ENCODE assay signal across 11 mouse cellular contexts in the genomic region with DNA sequence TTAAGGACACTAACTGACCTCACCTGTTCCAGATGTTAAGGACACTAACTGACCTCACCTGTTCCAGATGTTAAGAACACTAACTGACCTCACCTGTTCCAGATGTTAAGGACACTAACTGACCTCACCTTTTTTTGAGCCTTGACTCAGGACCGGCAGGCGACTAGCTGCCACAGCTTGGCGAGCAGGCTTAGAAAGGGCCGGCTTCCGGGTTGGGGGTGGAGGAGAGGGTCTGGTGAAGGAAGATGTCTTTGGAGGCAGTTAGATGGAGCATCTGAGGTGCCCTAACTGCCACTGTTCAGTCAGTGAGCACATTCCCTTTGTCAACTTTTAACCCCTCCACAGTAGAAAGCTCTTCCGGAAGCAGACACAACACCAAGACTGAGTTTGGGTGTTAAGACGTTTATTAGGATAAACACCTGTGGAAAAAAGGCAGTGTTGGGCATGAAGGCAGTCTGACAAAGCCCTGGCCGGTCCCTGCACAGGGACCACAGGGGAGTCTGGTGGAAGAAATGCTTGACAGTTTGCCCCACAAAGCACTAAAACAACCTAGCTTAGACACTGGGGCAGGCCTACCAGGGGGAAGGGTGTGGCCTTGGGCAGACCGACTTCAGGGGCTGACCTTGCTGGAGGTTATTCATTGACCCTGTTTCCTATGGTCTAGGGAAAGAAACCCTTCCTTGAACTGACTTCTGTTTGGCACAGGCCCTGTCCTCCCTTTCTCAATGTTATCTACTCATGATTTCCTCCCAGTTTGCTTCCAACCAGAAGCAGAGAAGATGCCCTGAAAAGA. TPM values are rescaled to one million over a fixed set of nuclear protein-coding genes. Genes with fewer than 3 reads are reported as not detected.
A peak's percentile ranks its signal among the peaks of the same experiment; 100 is the strongest.
DNase-seq lines count a peak whose midpoint lies in the region; ATAC-seq lines count a peak whose summit lies in the region.
"Had no signal": no experiment of that assay in that cellular context is flagged by ENCODE, and none has a peak within 500 bp of the region (broad histone marks: within the 10 kb centered on the region; RNA-seq: fewer than 3 reads in every experiment).

No protein-coding gene starts in this region.

- H3K27me3 ChIP-seq in liver, embryonic 13.5 days = no peaks in the 10 kb centered on the region
- no peaks in the 10 kb centered on the region for H3K27me3 ChIP-seq in liver, embryonic 12.5 days (replicated peaks)
- no peaks in the 10 kb centered on the region for H3K27me3 ChIP-seq in limb, embryonic 10.5 days (ENCODE audit: low read depth, poor library complexity, severe bottlenecking)
- no peaks in the 10 kb centered on the region for H3K27me3 ChIP-seq in stomach, embryonic 16.5 days (ENCODE audit: control insufficient read depth, insufficient read depth, low read length)

- no peak overlapping the region for H3K4me2 ChIP-seq in liver, embryonic 13.5 days
- no peak overlapping the region for H3K4me2 ChIP-seq in liver, embryonic 12.5 days
- H3K4me2 ChIP-seq in stomach, embryonic 16.5 days (ENCODE audit: low read depth, low read length) = no peak overlapping the region; the same call in 1 of the 2 replicates

- no peak overlapping the region for H3K4me3 ChIP-seq in liver, embryonic 13.5 days (replicated peaks)
- H3K4me3 ChIP-seq in liver, embryonic 12.5 days = no peak overlapping the region
- H3K4me3 ChIP-seq in limb, embryonic 10.5 days = peak overlapping the region; percentile 97
- no peak overlapping the region for H3K4me3 ChIP-seq in stomach, embryonic 16.5 days (replicated peaks; ENCODE audit: low read length)

- H3K36me3 ChIP-seq in liver, embryonic 13.5 days = no peaks in the 10 kb centered on the region
- H3K36me3 ChIP-seq in liver, embryonic 12.5 days = no peaks in the 10 kb centered on the region
- H3K36me3 ChIP-seq in limb, embryonic 10.5 days = peaks cover 20% of the 10 kb centered on the region
- no peaks in the 10 kb centered on the region for H3K36me3 ChIP-seq in stomach, embryonic 16.5 days (ENCODE audit: control insufficient read depth, insufficient read depth, low read length)

- intact Hi-C loops in heart, postnatal 36 days (cut with DNase I) = loop anchor here (1.0 to 10.0 kb wide), 3 partner anchors 44 to 191 kb away; partner anchors contain the start of genes Defb19 and Defb29

- peak overlapping the region; percentile 39; the same call in 1 of the 2 replicates for H3K27ac ChIP-seq in liver, embryonic 13.5 days
- H3K27ac ChIP-seq in liver, embryonic 12.5 days = no peak overlapping the region
- H3K27ac ChIP-seq in limb, embryonic 10.5 days = no peak overlapping the region
- peak overlapping the region; percentile 14; the same call in 1 of the 2 replicates for H3K27ac ChIP-seq in stomach, embryonic 16.5 days (ENCODE audit: low read length)
- H3K27ac ChIP-seq: liver, embryonic 14.5 days had no signal

- 62% methylated on average over 9 of the region's 9 CpGs for WGBS in liver, embryonic 13.5 days (ENCODE audit: insufficient replicate concordance)
- 59% methylated on average over 9 of the region's 9 CpGs for WGBS in liver, embryonic 12.5 days (ENCODE audit: insufficient replicate concordance)
- 54% methylated on average over 9 of the region's 9 CpGs for WGBS in limb, embryonic 10.5 days
- 46% methylated on average over 9 of the region's 9 CpGs for WGBS in stomach, embryonic 16.5 days

- 0 out of 2 replicates have a peak overlapping the region, but pooled peaks have one; percentile 9 for H3K9ac ChIP-seq in liver, embryonic 13.5 days
- H3K9ac ChIP-seq in liver, embryonic 12.5 days = no peak overlapping the region
- no peak overlapping the region for H3K9ac ChIP-seq in stomach, embryonic 16.5 days (ENCODE audit: low read length)
- H3K9ac ChIP-seq: liver, embryonic 14.5 days had no signal

- peak; percentile 91 for DNase-seq in heart, adult 11 months
- no peak for DNase-seq in heart, postnatal 36 days
- DNase-seq in liver, embryonic 13.5 days = no peak
- DNase-seq in limb, embryonic 10.5 days (ENCODE audit: low spot score) = peak; percentile 43
- no peak for DNase-seq in layer of hippocampus, adult 11-12 months (ENCODE audit: low spot score)

- no peak for ATAC-seq in liver, embryonic 13.5 days (ENCODE audit: low read depth)
- no peak for ATAC-seq in liver, embryonic 12.5 days
- ATAC-seq in stomach, embryonic 16.5 days (ENCODE audit: insufficient read depth, low FRiP score) = no peak
- no peak for ATAC-seq in monocyte, adult 5-6 weeks (replicated peaks; ENCODE audit: insufficient number of reproducible peaks, low FRiP score, low TSS enrichment, poor library complexity, severe bottlenecking)

- no peaks in the 10 kb centered on the region for H3K9me3 ChIP-seq in liver, embryonic 13.5 days (replicated peaks)
- H3K9me3 ChIP-seq in liver, embryonic 12.5 days (replicated peaks) = no peaks in the 10 kb centered on the region
- no peaks in the 10 kb centered on the region for H3K9me3 ChIP-seq in limb, embryonic 10.5 days (replicated peaks)
- H3K9me3 ChIP-seq in stomach, embryonic 16.5 days (replicated peaks; ENCODE audit: control insufficient read depth, low read length) = no peaks in the 10 kb centered on the region

- H3K4me1 ChIP-seq in liver, embryonic 13.5 days (replicated peaks) = peaks cover 48% of the 10 kb centered on the region
- peaks cover 45% of the 10 kb centered on the region for H3K4me1 ChIP-seq in liver, embryonic 12.5 days
- peaks cover 32% of the 10 kb centered on the region for H3K4me1 ChIP-seq in limb, embryonic 10.5 days
- H3K4me1 ChIP-seq in stomach, embryonic 16.5 days (ENCODE audit: control insufficient read depth, insufficient read depth, low read length) = peaks cover 23% of the 10 kb centered on the region

RNA-seq across cellular contexts. Expression of gene Sox12, which starts 4.4 kb away (rescaled TPM):
- total RNA-seq in heart, postnatal 36 days (2021) = 10 to 100 TPM in 1 of 2 experiments, 1 to 10 TPM in 1; 8.2 to 13.8 TPM
- polyA plus RNA-seq in liver, embryonic 13.5 days (2015; fragmentation: Nextera tagmentation; extraction: Ambion mirVana) = 1.6 TPM in 2 replicates
- polyA plus RNA-seq in liver, embryonic 12.5 days (2016; fragmentation: Nextera tagmentation; extraction: Ambion mirVana) = 3.5 and 3.7 TPM in 2 replicates
- polyA plus RNA-seq in limb, embryonic 10.5 days (2016; fragmentation: Nextera tagmentation; extraction: Ambion mirVana) = 9.9 and 11.8 TPM in 2 replicates
- polyA plus RNA-seq in stomach, embryonic 16.5 days (2015; fragmentation: Nextera tagmentation; extraction: Ambion mirVana) = 4.5 and 5.2 TPM in 2 replicates
- total RNA-seq in monocyte, adult 5-6 weeks (2017) = 0.10 to 0.43 TPM in 2 of 3 replicates, not detected in the other

RNA-seq across cellular contexts. Expression of gene Nrsn2, which starts 17.0 kb away (rescaled TPM):
- total RNA-seq in heart, postnatal 36 days (2021) = not detected
- polyA plus RNA-seq in liver, embryonic 13.5 days (2015; fragmentation: Nextera tagmentation; extraction: Ambion mirVana) = 0.07 TPM in 1 of 2 replicates, not detected in the other
- polyA plus RNA-seq in liver, embryonic 12.5 days (2016; fragmentation: Nextera tagmentation; extraction: Ambion mirVana) = 0.08 TPM in 1 of 2 replicates, not detected in the other
- polyA plus RNA-seq in limb, embryonic 10.5 days (2016; fragmentation: Nextera tagmentation; extraction: Ambion mirVana) = 0.59 and 1.4 TPM in 2 replicates
- 1.8 and 2.3 TPM in 2 replicates for polyA plus RNA-seq in stomach, embryonic 16.5 days (2015; fragmentation: Nextera tagmentation; extraction: Ambion mirVana)
- not detected in 3 replicates for total RNA-seq in monocyte, adult 5-6 weeks (2017)
- total RNA-seq: neutrophil, adult 5-6 weeks had no signal
- polyA plus RNA-seq: C2C12; liver, embryonic 14.5 days had no signal

RNA-seq across cellular contexts. Expression of gene Zcchc3, which starts 21.4 kb away (rescaled TPM):
- 10 to 100 TPM in 1 of 2 experiments, 1 to 10 TPM in 1; 8.0 to 10.0 TPM for total RNA-seq in heart, postnatal 36 days (2021)
- polyA plus RNA-seq in liver, embryonic 13.5 days (2015; fragmentation: Nextera tagmentation; extraction: Ambion mirVana) = 14.0 and 16.2 TPM in 2 replicates
- polyA plus RNA-seq in liver, embryonic 12.5 days (2016; fragmentation: Nextera tagmentation; extraction: Ambion mirVana) = 29.4 and 29.7 TPM in 2 replicates
- polyA plus RNA-seq in limb, embryonic 10.5 days (2016; fragmentation: Nextera tagmentation; extraction: Ambion mirVana) = 64.9 and 67.2 TPM in 2 replicates
- 17.1 and 19.9 TPM in 2 replicates for polyA plus RNA-seq in stomach, embryonic 16.5 days (2015; fragmentation: Nextera tagmentation; extraction: Ambion mirVana)
- total RNA-seq in monocyte, adult 5-6 weeks (2017) = 0.10 to 0.75 TPM in 2 of 3 replicates, not detected in the other
- polyA plus RNA-seq: C2C12 had no signal

RNA-seq across cellular contexts. Expression of gene 6820408C15Rik, which starts 22.0 kb away (rescaled TPM):
- total RNA-seq in heart, postnatal 36 days (2021) = 1 to 10 TPM; 2.0 to 2.1 TPM
- 0.21 and 0.27 TPM in 2 replicates for polyA plus RNA-seq in liver, embryonic 13.5 days (2015; fragmentation: Nextera tagmentation; extraction: Ambion mirVana)
- polyA plus RNA-seq in liver, embryonic 12.5 days (2016; fragmentation: Nextera tagmentation; extraction: Ambion mirVana) = 0.27 and 0.35 TPM in 2 replicates
- polyA plus RNA-seq in limb, embryonic 10.5 days (2016; fragmentation: Nextera tagmentation; extraction: Ambion mirVana) = 0.40 and 0.61 TPM in 2 replicates
- 0.26 and 0.79 TPM in 2 replicates for polyA plus RNA-seq in stomach, embryonic 16.5 days (2015; fragmentation: Nextera tagmentation; extraction: Ambion mirVana)
- not detected in 3 replicates for total RNA-seq in monocyte, adult 5-6 weeks (2017)
- total RNA-seq: neutrophil, adult 5-6 weeks had no signal

RNA-seq across cellular contexts. Expression of gene Trib3, which starts 49.6 kb away (rescaled TPM):
- total RNA-seq in heart, postnatal 36 days (2021) = 1 to 10 TPM; 3.6 to 3.8 TPM
- 2.7 and 3.3 TPM in 2 replicates for polyA plus RNA-seq in liver, embryonic 13.5 days (2015; fragmentation: Nextera tagmentation; extraction: Ambion mirVana)
- polyA plus RNA-seq in liver, embryonic 12.5 days (2016; fragmentation: Nextera tagmentation; extraction: Ambion mirVana) = 6.1 and 7.2 TPM in 2 replicates
- 2.6 and 3.2 TPM in 2 replicates for polyA plus RNA-seq in limb, embryonic 10.5 days (2016; fragmentation: Nextera tagmentation; extraction: Ambion mirVana)
- polyA plus RNA-seq in stomach, embryonic 16.5 days (2015; fragmentation: Nextera tagmentation; extraction: Ambion mirVana) = 2.4 and 2.8 TPM in 2 replicates
- not detected in 3 replicates for total RNA-seq in monocyte, adult 5-6 weeks (2017)

Comparison
In these comparisons a context has a peak if more than half of its experiments do, and no peak if none do; other contexts are left out.
1. DNase-seq: peak in heart, adult 11 months (single experiment) and limb, embryonic 10.5 days (single experiment); none in heart, postnatal 36 days (0 of 2), liver, embryonic 13.5 days (single experiment) and layer of hippocampus, adult 11-12 months (single experiment).
2. H3K27ac ChIP-seq: peak in liver, embryonic 13.5 days (single experiment) and stomach, embryonic 16.5 days (single experiment); none in liver, embryonic 12.5 days (single experiment) and limb, embryonic 10.5 days (single experiment).